Mouse (Mus musculus) thymus, adult 2 months (tissue): ENCODE data around the gene Fggy. TPM values are rescaled to one million over a fixed set of nuclear protein-coding genes. Genes with fewer than 3 reads are reported as not detected.

Experiments used
- DNase-seq: peaks from one replicate; pipeline ENCODE4 v3.0.0; 2021
- H3K27ac ChIP-seq: fragments of 200-500 bp; 2 replicates; pipeline ENCODE4 v1.5.1; 2012; ENCODE audit warnings: low read length, control low read depth; ENCODE audit not compliant: control insufficient read depth, insufficient read depth
- H3K27me3 ChIP-seq: fragments of 200-500 bp; 2 replicates; pipeline ENCODE4 v1.6.1; 2012; ENCODE audit warnings: mild to moderate bottlenecking, low read length, moderate library complexity, mixed read lengths; ENCODE audit not compliant: control insufficient read depth, insufficient read depth
- H3K36me3 ChIP-seq: fragments of 200-500 bp; 2 replicates; pipeline ENCODE4 v1.6.1; 2012; ENCODE audit warnings: mild to moderate bottlenecking, low read length, moderate library complexity; ENCODE audit not compliant: control insufficient read depth, insufficient read depth
- H3K4me1 ChIP-seq: fragments of 200-500 bp; replicated peaks from 2 replicates; pipeline ENCODE4 v1.6.1; 2012; ENCODE audit warnings: low read length; ENCODE audit not compliant: control insufficient read depth, insufficient read depth
- H3K4me3 ChIP-seq: fragments of 200-500 bp; 2 replicates; pipeline ENCODE4 v1.5.1; 2012; ENCODE audit warnings: mild to moderate bottlenecking, low read length, control low read depth, moderate library complexity; ENCODE audit not compliant: control insufficient read depth, insufficient read depth
- CTCF ChIP-seq: fragments of 200-500 bp; IDR thresholded peaks from 2 replicates; pipeline ENCODE4 v1.5.1; 2012; ENCODE audit warnings: mild to moderate bottlenecking, control low read depth, low read length, moderate library complexity, borderline replicate concordance; ENCODE audit not compliant: control insufficient read depth, poor library complexity, insufficient read depth; ENCODE audit errors: extremely low read depth
- POLR2A ChIP-seq: fragments of 200-500 bp; IDR thresholded peaks from 2 replicates; pipeline ENCODE4 v1.6.1; 2012; ENCODE audit warnings: mild to moderate bottlenecking, low read length, control low read depth, moderate library complexity; ENCODE audit not compliant: control insufficient read depth, poor library complexity, insufficient read depth; ENCODE audit errors: extremely low read depth
- WGBS: fragments of 180-500 bp; shearing (Covaris S2); methylation state at CpG from one replicate; pipeline ENCODE4 v1.1.7; 2018; 5-methylcytosine and 5-hydroxymethylcytosine counted together
- polyA plus RNA-seq: library from polyadenylated mRNA; depleted of rRNA; stranded (reverse); fragments of >200 nt; gene quantifications from 2 replicates; pipeline ENCODE4 v1.2.3, GENCODE M21; 2012

Gene Fggy
- polyA plus RNA-seq, 1 experiment = 4.4 TPM

DNA sequence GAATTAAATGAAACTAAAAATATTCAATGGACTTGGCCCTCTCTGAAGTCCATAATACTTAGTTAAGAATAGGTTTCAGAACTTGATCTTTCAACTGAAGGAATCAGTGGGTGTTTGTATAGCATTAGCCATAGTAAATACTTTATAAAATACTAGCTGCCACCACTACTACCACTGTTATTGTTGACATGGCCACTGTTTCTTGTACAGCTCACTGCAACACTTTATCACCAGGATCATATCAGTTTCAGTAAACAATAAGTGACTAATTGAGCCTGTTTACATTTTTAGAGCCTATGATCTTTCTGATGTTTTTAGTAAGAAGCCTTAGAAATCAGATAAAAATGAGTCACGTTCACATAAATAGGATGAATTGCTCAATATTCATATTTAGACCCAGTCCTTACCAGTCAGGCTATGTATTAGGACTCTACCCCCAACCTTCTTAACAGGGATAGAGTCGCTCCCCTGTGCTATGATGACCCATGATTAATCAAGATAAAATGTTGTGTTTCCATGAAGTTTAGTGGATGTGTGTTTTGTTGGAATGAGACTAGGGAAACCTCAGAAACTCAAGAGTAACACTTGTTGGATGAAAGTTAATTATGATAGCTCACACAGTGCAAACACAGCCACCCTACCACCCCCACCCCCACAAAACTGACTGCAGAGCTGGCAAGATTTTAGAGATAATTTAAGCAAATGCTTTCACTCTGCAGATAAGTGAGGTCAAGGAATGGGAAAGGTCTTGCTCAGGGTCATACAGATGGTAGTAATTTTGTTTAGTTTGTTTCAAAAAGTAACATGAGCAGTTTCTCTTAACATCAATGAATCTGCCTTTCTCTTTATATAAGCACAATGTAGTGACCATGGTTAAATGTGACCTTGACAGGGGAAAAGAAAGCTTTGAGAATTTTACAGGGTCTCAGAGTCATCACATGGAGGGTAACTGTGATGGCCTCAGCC is 352.7 kb downstream of the Fggy start:
- Histone ChIP-seq H3K4me1 (no peaks in the 10 kb centered on the region), H3K27me3 (no peaks in the 10 kb centered on the region), H3K27ac (no peak overlapping the region), H3K4me3 (no peak overlapping the region), H3K36me3 (no peaks in the 10 kb centered on the region)
- 99% methylated on average over 2 of the region's 2 CpGs for WGBS
- TF ChIP-seq CTCF = no peak
- no peak for TF ChIP-seq POLR2A
- DNase-seq = no peak

- DNase-seq = no peak
- no peaks in the 10 kb centered on the region for H3K36me3 ChIP-seq
- H3K4me1 ChIP-seq = no peaks in the 10 kb centered on the region
- WGBS = 89% methylated on average over 1 of the region's 1 CpGs
- no peak overlapping the region for H3K4me3 ChIP-seq
- no peaks in the 10 kb centered on the region for H3K27me3 ChIP-seq
- TF ChIP-seq POLR2A (no peak), CTCF (no peak)
- H3K27ac ChIP-seq = no peak overlapping the region
Observed at GRCm38 (mm10) chr4:95913026-95913425, 355.7 kb downstream of the Fggy start.

- WGBS = 93% methylated on average over 8 of the region's 8 CpGs
- H3K27ac ChIP-seq = no peak overlapping the region
- no peak for DNase-seq
Observed at GRCm38 (mm10) chr4:95915628-95916579, 358.6 kb downstream of the Fggy start.

DNA sequence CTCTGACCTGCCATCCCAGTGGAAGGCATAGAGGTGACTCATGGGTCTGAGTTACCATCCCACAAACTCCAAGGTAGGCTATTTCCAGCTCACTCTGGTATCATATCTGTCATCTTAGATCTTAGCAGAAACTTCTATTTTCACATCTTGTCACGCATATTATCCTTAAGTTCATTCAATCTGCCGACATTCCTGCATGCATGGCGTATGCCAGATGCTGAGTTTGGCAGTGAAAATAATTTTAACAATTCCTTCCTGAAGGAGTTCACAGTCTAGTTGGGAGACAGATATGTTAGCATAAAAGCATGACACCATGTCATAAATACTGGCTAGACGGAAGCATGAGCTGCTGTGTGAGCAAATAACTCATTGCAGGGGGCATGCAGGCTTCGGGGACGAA is 360.4 kb downstream of the Fggy start:
- no peak for DNase-seq
- WGBS = 95% methylated on average over 6 of the region's 6 CpGs
- Histone ChIP-seq H3K4me3 (no peak overlapping the region), H3K27me3 (no peaks in the 10 kb centered on the region), H3K27ac (no peak overlapping the region), H3K36me3 (no peaks in the 10 kb centered on the region), H3K4me1 (no peaks in the 10 kb centered on the region)
- TF ChIP-seq CTCF (no peak), POLR2A (no peak)

More at GRCm38 (mm10) chr4:95915628-95916579, 358.6 kb downstream of the Fggy start:
- no peaks in the 10 kb centered on the region for H3K27me3 ChIP-seq
- H3K4me1 ChIP-seq = no peaks in the 10 kb centered on the region
- H3K36me3 ChIP-seq = no peaks in the 10 kb centered on the region
- TF ChIP-seq POLR2A (no peak), CTCF (no peak)
- no peak overlapping the region for H3K4me3 ChIP-seq

- WGBS = 95% methylated on average over 4 of the region's 4 CpGs
- no peak for DNase-seq
- no peak for TF ChIP-seq POLR2A
- no peak for TF ChIP-seq CTCF
- Histone ChIP-seq H3K36me3 (no peaks in the 10 kb centered on the region), H3K27me3 (no peaks in the 10 kb centered on the region), H3K4me1 (no peaks in the 10 kb centered on the region), H3K4me3 (no peak overlapping the region), H3K27ac (no peak overlapping the region)
Observed at GRCm38 (mm10) chr4:95920448-95920847, 363.1 kb downstream of the Fggy start.

- Histone ChIP-seq H3K4me1 (no peaks in the 10 kb centered on the region), H3K4me3 (no peak overlapping the region), H3K36me3 (no peaks in the 10 kb centered on the region), H3K27me3 (no peaks in the 10 kb centered on the region), H3K27ac (no peak overlapping the region)
- TF ChIP-seq POLR2A (no peak), CTCF (peak; percentile 64; the same call in 1 of the 2 replicates)
- WGBS = 14% methylated on average over 7 of the region's 7 CpGs
- DNase-seq = peak; percentile 83
Observed at GRCm38 (mm10) chr4:95924210-95925184, 367.2 kb downstream of the Fggy start.
